Mouse (Mus musculus) inflammation-experienced regulatory T-cells, adult 6 months (primary cell): ENCODE measurements around the gene Gm7361. TPM values are rescaled to one million over a fixed set of nuclear protein-coding genes. Genes with fewer than 3 reads are reported as not detected.
"Not testable (repeated sequence)": the region's sequence is repeated elsewhere in the genome, so short reads cannot be mapped to it uniquely, and the experiment has no call there.

Source experiments
- ATAC-seq: one replicate; pipeline ENCODE4 v1.8.0; 2017
- polyA plus RNA-seq, 3 experiments: library from polyadenylated mRNA; unstranded; fragments of 100-300 nt; shearing (Covaris generic); gene quantifications; one replicate each; pipeline ENCODE4 v1.2.1; 2017

Gene Gm7361
- not detected for polyA plus RNA-seq

GRCm38 (mm10) chr5:26257391-26257790, at the start of gene Gm7361:
Gene Gm7361 (plus strand): TSS chr5:26257691.
- not testable (repeated sequence) for ATAC-seq

GRCm38 (mm10) chr5:26211030-26211429, 46.5 kb upstream of the Gm7361 start:
- ATAC-seq = no peak

DNA sequence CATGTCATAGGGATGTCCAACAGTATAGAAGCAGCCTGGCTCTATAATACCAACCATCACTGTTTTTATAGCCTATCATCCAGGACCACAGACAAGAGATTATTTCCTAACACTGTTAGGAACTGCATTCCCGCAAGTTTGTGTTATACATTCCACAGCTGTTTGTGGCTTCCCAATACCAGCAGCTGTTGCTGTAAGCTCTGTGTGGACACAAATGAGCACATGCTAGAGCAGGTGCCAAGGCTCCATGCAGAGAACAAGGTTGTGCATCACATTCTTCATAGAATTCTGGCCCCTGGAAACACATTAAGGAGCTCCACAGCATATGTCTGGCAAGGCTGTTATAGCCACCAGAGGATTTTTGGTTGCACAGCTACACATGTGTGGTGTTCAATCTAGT, 35.4 kb upstream of the Gm7361 start:
- ATAC-seq = no peak

GRCm38 (mm10) chr5:26266656-26267055, 9.2 kb downstream of the Gm7361 start:
- ATAC-seq = not testable (repeated sequence)

DNA sequence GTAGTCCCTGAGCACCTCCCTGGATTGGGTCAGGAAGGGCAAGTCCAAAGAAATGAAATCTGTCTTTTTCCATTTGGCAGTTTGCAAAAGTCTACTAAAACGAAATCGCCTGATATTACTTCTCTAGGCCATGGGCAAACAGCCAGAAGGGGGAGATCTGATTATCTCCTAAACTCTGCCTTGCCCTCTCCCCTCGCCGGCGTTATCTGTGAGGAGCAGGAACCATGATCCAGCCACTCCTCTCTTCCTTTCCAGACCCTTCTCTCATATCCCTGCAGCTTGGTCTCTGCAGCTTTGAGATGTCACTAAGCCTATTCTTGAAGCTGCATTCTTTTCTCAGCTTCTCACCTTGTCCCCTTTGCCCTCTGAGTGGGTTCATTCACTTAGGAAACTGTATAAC, 22.9 kb downstream of the Gm7361 start:
- no peak for ATAC-seq

DNA sequence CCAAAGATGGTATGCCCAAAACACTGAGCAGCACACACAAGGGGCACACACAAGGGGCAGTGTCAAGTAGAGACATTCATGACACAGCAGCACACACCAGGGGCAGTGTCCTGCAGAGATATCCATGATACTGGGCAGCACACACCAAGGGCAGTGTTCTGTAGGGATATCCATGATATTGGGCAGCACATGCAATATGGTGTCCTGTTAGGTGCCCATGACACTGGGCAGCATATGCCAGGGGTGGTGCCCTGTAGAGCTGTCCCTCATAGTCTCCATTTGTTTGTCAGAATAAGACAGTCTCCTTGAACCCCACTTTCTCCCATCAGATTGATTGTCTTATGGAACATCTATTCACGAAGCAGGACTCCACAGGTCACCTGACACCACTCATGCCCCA, 24.2 kb downstream of the Gm7361 start:
- no peak for ATAC-seq

DNA sequence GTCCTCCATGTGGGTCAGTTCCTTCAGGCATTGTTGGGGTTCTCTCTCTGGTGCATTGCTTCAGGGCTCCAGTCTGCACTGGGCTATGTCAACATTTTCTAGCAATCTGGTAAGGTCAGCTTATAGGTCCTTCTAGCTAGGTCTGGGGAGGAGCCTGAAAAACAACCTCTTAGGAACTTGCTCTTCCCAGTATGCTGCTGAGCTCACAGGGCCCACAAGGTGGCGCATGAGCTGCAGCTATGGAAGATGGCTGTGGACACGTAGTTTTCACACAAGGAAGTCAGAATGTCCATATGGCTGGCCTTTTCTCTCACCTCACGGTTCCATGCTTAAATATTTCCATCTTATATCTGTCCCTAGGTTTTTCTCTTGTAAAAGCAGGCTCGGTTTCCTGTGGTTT, 24.8 kb downstream of the Gm7361 start:
- no peak for ATAC-seq

GRCm38 (mm10) chr5:26283399-26283798, 25.9 kb downstream of the Gm7361 start:
- ATAC-seq = no peak

DNA sequence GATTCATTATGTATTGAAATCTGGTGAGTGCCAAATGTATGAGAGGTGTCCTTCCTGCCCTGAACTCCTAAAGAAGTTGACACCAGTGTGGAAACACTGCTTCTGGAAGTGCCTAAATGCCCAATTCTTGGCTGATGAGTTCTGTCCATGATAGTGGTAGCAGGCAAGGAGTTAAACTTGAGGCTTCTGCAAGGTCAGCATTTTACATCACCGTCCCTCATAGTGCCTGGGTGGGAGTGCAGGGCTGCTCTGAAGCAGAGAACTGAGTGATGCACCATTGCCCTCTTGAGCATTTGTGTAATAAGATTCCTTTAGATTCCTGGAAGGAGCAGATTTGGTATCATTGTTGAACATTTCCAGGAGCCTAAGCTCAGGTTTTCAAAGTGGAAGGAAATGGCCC, 34.1 kb downstream of the Gm7361 start:
- ATAC-seq = no peak

- no peak for ATAC-seq
Measured at GRCm38 (mm10) chr5:26293258-26293657, 35.8 kb downstream of the Gm7361 start.

Other genes with a start within 250 kb of the Gm7361 start
- not detected for gene Gm5862, start 234.8 kb upstream of the Gm7361 start, polyA plus RNA-seq
- not detected for gene Speer4a, start 218.1 kb upstream of the Gm7361 start, polyA plus RNA-seq
- not detected for gene Gm7347, start 199.1 kb upstream of the Gm7361 start, polyA plus RNA-seq
- gene Gm10471, start 168.4 kb upstream of the Gm7361 start, polyA plus RNA-seq = not detected
- not detected for gene 5031410I06Rik, start 152.3 kb upstream of the Gm7361 start, polyA plus RNA-seq
- gene Gm10220, start 136.3 kb upstream of the Gm7361 start, polyA plus RNA-seq = not detected